Mouse (Mus musculus): ENCODE measurements around the gene Ttc28.

DNA sequence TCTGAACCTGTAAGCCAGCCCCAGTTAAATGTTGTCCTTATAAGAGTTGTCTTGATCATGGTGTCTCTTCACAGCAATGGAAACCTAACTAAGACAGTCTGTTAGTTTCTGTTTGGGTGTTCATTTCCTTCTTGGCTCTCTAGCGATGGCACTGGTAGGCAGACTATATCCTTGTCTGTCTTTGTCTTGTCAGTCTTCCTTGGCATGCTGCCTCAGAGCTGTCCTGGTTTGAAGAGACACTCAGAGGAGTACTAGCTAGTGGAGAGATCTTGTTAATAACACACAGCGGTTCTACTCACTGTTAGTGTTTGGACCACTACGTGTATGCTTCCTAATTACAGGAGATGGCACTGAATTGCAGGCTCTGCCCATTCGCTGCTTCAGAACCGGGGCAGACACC lies 189.9 kb downstream of the Ttc28 start:
- TF ChIP-seq CTCF (IDR thresholded peaks at IDR 0.05; ENCODE audit: low read depth) (no peak), EP300 (optimal IDR thresholded peaks at IDR 0.05) (no peak)

Measured in stomach, postnatal 0 days (tissue).